Mouse (Mus musculus) forebrain, embryonic 15.5 days (tissue): ENCODE results near the gene Ncam2. TPM values are rescaled to one million over a fixed set of nuclear protein-coding genes. Genes with fewer than 3 reads are reported as not detected.

Source experiments
- ATAC-seq: fragments of 200-750 bp; cut with Nextera tagmentation; replicated peaks from 2 replicates; pipeline ENCODE4 v1.8.0; 2017; ENCODE audit warnings: mild to moderate bottlenecking, moderate TSS enrichment, moderate library complexity
- H3K27ac ChIP-seq: fragments of 300-500 bp; sonication (generic); replicated peaks from 2 replicates; pipeline ENCODE4 v1.5.1; 2015; ENCODE audit warnings: mild to moderate bottlenecking, inconsistent platforms
- H3K27me3 ChIP-seq: fragments of 300-500 bp; sonication (generic); 2 replicates; pipeline ENCODE4 v1.6.1; 2015; ENCODE audit warnings: inconsistent platforms
- H3K36me3 ChIP-seq: fragments of 300-500 bp; sonication (generic); 2 replicates; pipeline ENCODE4 v1.6.1; 2015; ENCODE audit warnings: mild to moderate bottlenecking, inconsistent platforms
- H3K4me1 ChIP-seq: fragments of 300-500 bp; sonication (generic); 2 replicates; pipeline ENCODE4 v1.6.1; 2015; ENCODE audit warnings: inconsistent platforms
- H3K4me2 ChIP-seq: fragments of 300-500 bp; sonication (generic); replicated peaks from 2 replicates; pipeline ENCODE4 v1.6.1; 2015; ENCODE audit warnings: mild to moderate bottlenecking, inconsistent platforms
- H3K4me3 ChIP-seq: fragments of 300-500 bp; sonication (generic); 2 replicates; pipeline ENCODE4 v1.5.1; 2015; ENCODE audit warnings: mild to moderate bottlenecking, inconsistent platforms
- H3K9ac ChIP-seq: fragments of 300-500 bp; sonication (generic); replicated peaks from 2 replicates; pipeline ENCODE4 v1.6.1; 2015; ENCODE audit warnings: mild to moderate bottlenecking, inconsistent platforms
- H3K9me3 ChIP-seq: fragments of 300-500 bp; sonication (generic); 2 replicates; pipeline ENCODE4 v1.6.1; 2016; ENCODE audit warnings: inconsistent platforms
- WGBS: fragments of 180-500 bp; shearing (Covaris S2); methylation state at CpG from one replicate; pipeline ENCODE4 v1.1.7; 2015; ENCODE audit warnings: mixed read lengths; 5-methylcytosine and 5-hydroxymethylcytosine counted together
- polyA plus RNA-seq: library from polyadenylated mRNA; unstranded; fragments of >200 nt; fragmentation: Nextera tagmentation; extraction: Ambion mirVana; gene quantifications from 2 replicates; pipeline ENCODE4 v1.2.1, GENCODE M21; 2015

Gene Ncam2
- polyA plus RNA-seq, 1 experiment from 2014 or later: 9.1 TPM

GRCm38 (mm10) chr16:81675546-81675945 lies 475.0 kb downstream of the Ncam2 start:
- no peaks in the 10 kb centered on the region for H3K9me3 ChIP-seq
- H3K36me3 ChIP-seq: no peaks in the 10 kb centered on the region
- no peak for ATAC-seq
- no peaks in the 10 kb centered on the region for H3K4me1 ChIP-seq
- no peaks in the 10 kb centered on the region for H3K27me3 ChIP-seq
- H3K27ac ChIP-seq: no peak overlapping the region
- H3K9ac ChIP-seq: no peak overlapping the region
- no peak overlapping the region for H3K4me2 ChIP-seq
- H3K4me3 ChIP-seq: no peak overlapping the region
- WGBS: 84% methylated on average over 1 of the region's 1 CpGs
